Mouse (Mus musculus): ENCODE measurements around the gene Rdh8.

GRCm38 (mm10) chr9:20868448-20869001, 50.2 kb downstream of the Rdh8 start, which contains the start of gene A230050P20Rik:
- no peak for TF ChIP-seq CTCF (conservative IDR thresholded peaks at IDR 0.05; ENCODE audit: insufficient read depth, insufficient read length, low read depth, low read length)
- TF ChIP-seq POLR2A (IDR thresholded peaks at IDR 0.05; ENCODE audit: low read depth, low read length): no peak
